In the genomic region with DNA sequence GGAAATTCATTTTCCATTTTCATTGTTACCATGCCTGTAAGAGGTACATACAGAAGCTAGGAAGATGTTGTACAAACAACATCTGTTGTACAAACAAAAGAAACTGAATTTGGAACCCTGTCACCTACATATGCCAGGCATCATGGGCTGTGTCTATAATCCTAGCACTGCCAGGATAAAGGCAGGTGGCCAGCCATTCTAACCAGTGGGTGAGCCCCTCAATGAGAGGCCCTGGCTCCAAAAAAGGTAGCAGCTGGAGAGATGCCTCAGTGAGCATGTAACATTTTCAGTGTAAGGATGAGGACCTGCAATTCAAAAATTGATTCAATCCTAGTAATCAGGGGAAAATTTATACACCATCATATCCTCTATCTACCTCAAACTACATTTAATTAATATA, we compare ENCODE assay signal across 25 mouse cellular contexts. TPM values are rescaled to one million over a fixed set of nuclear protein-coding genes. Genes with fewer than 3 reads are reported as not detected.
"Had no signal": no experiment of that assay in that cellular context is flagged by ENCODE, and none has a peak within 500 bp of the region (broad histone marks: within the 10 kb centered on the region; RNA-seq: fewer than 3 reads in every experiment).

No protein-coding gene starts in this region.

- H3K4me1 ChIP-seq: limb, embryonic 13.5 days; liver, embryonic 12.5 days; liver, embryonic 15.5 days; lung, embryonic 15.5 days; megakaryocyte, embryonic 14.5 days; midbrain, embryonic 10.5 days; midbrain, embryonic 13.5 days; neural tube, embryonic 12.5 days; neural tube, embryonic 15.5 days had no signal

- H3K9me3 ChIP-seq: limb, embryonic 10.5 days; limb, embryonic 13.5 days; liver, embryonic 12.5 days; liver, embryonic 15.5 days; lung, embryonic 15.5 days; megakaryocyte, embryonic 14.5 days; midbrain, embryonic 10.5 days; midbrain, embryonic 13.5 days; neural tube, embryonic 12.5 days; neural tube, embryonic 15.5 days had no signal

- H3K36me3 ChIP-seq: limb, embryonic 10.5 days; limb, embryonic 13.5 days; liver, embryonic 12.5 days; liver, embryonic 15.5 days; lung, embryonic 15.5 days; midbrain, embryonic 10.5 days; midbrain, embryonic 13.5 days; neural tube, embryonic 12.5 days; neural tube, embryonic 15.5 days had no signal

- H3K9ac ChIP-seq: limb, embryonic 13.5 days; liver, embryonic 12.5 days; liver, embryonic 15.5 days; lung, embryonic 15.5 days; midbrain, embryonic 13.5 days; neural tube, embryonic 12.5 days; neural tube, embryonic 15.5 days had no signal

- H3K4me2 ChIP-seq: limb, embryonic 13.5 days; liver, embryonic 12.5 days; liver, embryonic 15.5 days; lung, embryonic 15.5 days; midbrain, embryonic 13.5 days; neural tube, embryonic 12.5 days; neural tube, embryonic 15.5 days had no signal

- DNase-seq: kidney, adult 2 months; kidney, postnatal 25 days; layer of hippocampus, postnatal 36 days; liver; lung, adult 18-20 months; lung, postnatal 10 days; lung, postnatal 36 days; right cerebral cortex, adult 18-20 months; right cerebral cortex, postnatal 14 days; spleen, adult 18-20 months; thymus, postnatal 25 days had no signal

- ATAC-seq: intestine, postnatal 0 days; liver, embryonic 12.5 days; midbrain, embryonic 13.5 days had no signal

- H3K27me3 ChIP-seq: limb, embryonic 13.5 days; liver, embryonic 12.5 days; liver, embryonic 15.5 days; lung, embryonic 15.5 days; midbrain, embryonic 13.5 days; neural tube, embryonic 12.5 days; neural tube, embryonic 15.5 days had no signal

- H3K27ac ChIP-seq: kidney, postnatal 0 days; layer of hippocampus, adult 2 months; left cerebral cortex, adult 2 months; limb, embryonic 10.5 days; limb, embryonic 13.5 days; liver, embryonic 12.5 days; liver, embryonic 15.5 days; lung, embryonic 15.5 days; midbrain, embryonic 10.5 days; midbrain, embryonic 13.5 days; neural tube, embryonic 12.5 days; neural tube, embryonic 15.5 days had no signal

- H3K4me3 ChIP-seq: layer of hippocampus, adult 2 months; left cerebral cortex, adult 2 months; limb, embryonic 10.5 days; limb, embryonic 13.5 days; liver, embryonic 12.5 days; liver, embryonic 15.5 days; lung, embryonic 15.5 days; megakaryocyte, embryonic 14.5 days; midbrain, embryonic 10.5 days; midbrain, embryonic 13.5 days; neural tube, embryonic 12.5 days; neural tube, embryonic 15.5 days had no signal

RNA-seq across cellular contexts. Expression of gene Slc9b1, which starts 1.2 kb away (rescaled TPM):
- total RNA-seq: layer of hippocampus, adult 2 months; layer of hippocampus, postnatal 36 days had no signal
- polyA plus RNA-seq: intestine, postnatal 0 days; liver, embryonic 15.5 days; neural tube, embryonic 12.5 days had no signal
